In the genomic region with DNA sequence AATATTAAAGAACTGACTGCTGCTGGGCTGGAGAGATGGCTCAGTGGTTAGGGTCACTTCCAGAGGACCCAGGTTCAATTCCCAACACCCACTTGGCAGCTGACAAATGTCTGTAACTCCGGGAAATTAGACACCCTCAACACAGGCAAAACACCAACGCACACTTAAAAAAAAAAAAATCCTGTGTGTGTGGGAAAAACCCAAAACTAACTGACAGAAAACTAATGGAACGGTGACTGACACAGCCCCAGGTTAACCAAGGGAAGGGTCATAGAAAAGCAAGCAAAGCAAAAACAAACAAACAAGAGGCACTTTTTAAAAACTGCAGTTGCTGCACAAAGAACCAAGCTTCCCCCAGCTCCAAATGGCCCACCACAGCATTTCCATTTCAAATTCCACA, we compare ENCODE assay signal across 29 mouse cellular contexts. TPM values are rescaled to one million over a fixed set of nuclear protein-coding genes. Genes with fewer than 3 reads are reported as not detected.
DNase-seq lines count a peak whose midpoint lies in the region; ATAC-seq and TF ChIP-seq lines count a peak whose summit lies in the region.
"Had no signal": no experiment of that assay in that cellular context is flagged by ENCODE, and none has a peak within 500 bp of the region (broad histone marks: within the 10 kb centered on the region; RNA-seq: fewer than 3 reads in every experiment).

No protein-coding gene starts in this region.

- no peak overlapping the region for H3K4me3 ChIP-seq in kidney, postnatal 0 days (replicated peaks; ENCODE audit: low read depth, low read length)
- H3K4me3 ChIP-seq in CH12.LX (replicated peaks in 1 of 3; ENCODE audit: low read depth in 2 of 3, low read length in 2 of 3, poor library complexity in 1 of 3): no peak overlapping the region
- no peak overlapping the region for H3K4me3 ChIP-seq in MEL (ENCODE audit: control insufficient read depth in 1 of 2, insufficient read depth in 1 of 2, low read depth in 2 of 2, low read length in 2 of 2)
- H3K4me3 ChIP-seq in embryonic facial prominence, embryonic 15.5 days (replicated peaks): no peak overlapping the region
- H3K4me3 ChIP-seq: erythroblast, embryonic 14.5 days; forebrain, embryonic 12.5 days; forebrain, embryonic 15.5 days; heart, embryonic 12.5 days; heart, embryonic 15.5 days; hindbrain, embryonic 10.5 days; hindbrain, embryonic 13.5 days; intestine, embryonic 15.5 days had no signal

- WGBS in kidney, postnatal 0 days: 51% methylated on average over 3 of the region's 3 CpGs
- WGBS in embryonic facial prominence, embryonic 15.5 days: 53% methylated on average over 3 of the region's 3 CpGs

- H3K9ac ChIP-seq in kidney, postnatal 0 days (ENCODE audit: low read depth, low read length): no peak overlapping the region
- H3K9ac ChIP-seq in CH12.LX (ENCODE audit: insufficient read depth, low read depth) (no peak overlapping the region), MEL (ENCODE audit: control insufficient read depth, low read depth, low read length, poor library complexity, severe bottlenecking) (no peak overlapping the region)
- H3K9ac ChIP-seq in embryonic facial prominence, embryonic 15.5 days: no peak overlapping the region
- H3K9ac ChIP-seq: forebrain, embryonic 12.5 days; forebrain, embryonic 15.5 days; heart, embryonic 12.5 days; heart, embryonic 15.5 days; hindbrain, embryonic 13.5 days; intestine, embryonic 15.5 days had no signal

- ATAC-seq in kidney, postnatal 0 days (replicated peaks; ENCODE audit: low FRiP score, low read depth): no peak
- ATAC-seq in embryonic facial prominence, embryonic 15.5 days (ENCODE audit: insufficient number of reproducible peaks, low FRiP score, low TSS enrichment, low read depth): 0 out of 2 replicates have a peak, but pooled peaks have one; percentile 1
- ATAC-seq: forebrain, embryonic 15.5 days; hindbrain, embryonic 16.5 days; intestine, embryonic 15.5 days had no signal

- no peaks in the 10 kb centered on the region for H3K4me1 ChIP-seq in kidney, postnatal 0 days (replicated peaks; ENCODE audit: insufficient read depth, low read length)
- H3K4me1 ChIP-seq in CH12.LX (ENCODE audit: control insufficient read depth in 1 of 2, insufficient read depth in 2 of 2) (peaks cover 0 to 25% of the 10 kb centered on the region in 2 experiments; a peak in 2 of 4 replicates), MEL (ENCODE audit: control insufficient read depth in 1 of 2, insufficient read depth in 2 of 2, low read length in 2 of 2) (no peaks in the 10 kb centered on the region)
- H3K4me1 ChIP-seq in embryonic facial prominence, embryonic 15.5 days: no peaks in the 10 kb centered on the region
- H3K4me1 ChIP-seq: forebrain, embryonic 12.5 days; forebrain, embryonic 15.5 days; hindbrain, embryonic 10.5 days; hindbrain, embryonic 13.5 days; intestine, embryonic 15.5 days had no signal

- H3K9me3 ChIP-seq in kidney, postnatal 0 days (replicated peaks; ENCODE audit: low read length): no peaks in the 10 kb centered on the region
- H3K9me3 ChIP-seq in CH12.LX (replicated peaks; ENCODE audit: low read length) (no peaks in the 10 kb centered on the region), MEL (replicated peaks; ENCODE audit: insufficient read depth, low read length) (no peaks in the 10 kb centered on the region)
- H3K9me3 ChIP-seq in embryonic facial prominence, embryonic 15.5 days (replicated peaks): no peaks in the 10 kb centered on the region
- H3K9me3 ChIP-seq: forebrain, embryonic 12.5 days; forebrain, embryonic 15.5 days; G1E; heart, embryonic 12.5 days; heart, embryonic 15.5 days; hindbrain, embryonic 10.5 days; hindbrain, embryonic 13.5 days; intestine, embryonic 15.5 days had no signal

- H3K79me2 ChIP-seq in CH12.LX (replicated peaks; ENCODE audit: control insufficient read depth, extremely low read depth, insufficient read depth, poor library complexity, severe bottlenecking) (no peaks in the 10 kb centered on the region), MEL (ENCODE audit: control insufficient read depth, insufficient read depth, low read length, poor library complexity) (no peaks in the 10 kb centered on the region)

- H3K27ac ChIP-seq in kidney, postnatal 0 days: peak overlapping the region; percentile 13; the same call in 1 of the 2 replicates
- no peak overlapping the region for H3K27ac ChIP-seq in CH12.LX (ENCODE audit: insufficient read depth, low read depth)
- no peak overlapping the region for H3K27ac ChIP-seq in MEL (ENCODE audit: control insufficient read depth, low read depth, low read length)
- 0 out of 2 replicates have a peak overlapping the region, but pooled peaks have one; percentile 48 for H3K27ac ChIP-seq in embryonic facial prominence, embryonic 15.5 days (replicated peaks)
- H3K27ac ChIP-seq: forebrain, embryonic 12.5 days; forebrain, embryonic 15.5 days; heart, embryonic 15.5 days; hindbrain, embryonic 10.5 days; hindbrain, embryonic 13.5 days; intestine, embryonic 15.5 days had no signal

- no peak for TF ChIP-seq POLR2A in CH12.LX (IDR thresholded peaks at IDR 0.05; ENCODE audit: low read depth, low read length)
- no peak for TF ChIP-seq POLR2A in MEL (IDR thresholded peaks at IDR 0.05; ENCODE audit: control insufficient read depth in 1 of 2, insufficient read depth in 1 of 2, low read depth in 1 of 2, low read length in 2 of 2, poor library complexity in 1 of 2)

- H3K27me3 ChIP-seq in kidney, postnatal 0 days (ENCODE audit: insufficient read depth, low read length): no peaks in the 10 kb centered on the region
- no peaks in the 10 kb centered on the region for H3K27me3 ChIP-seq in CH12.LX (replicated peaks)
- peaks cover 0 to 3% of the 10 kb centered on the region in 2 experiments; a peak in 2 of 4 replicates for H3K27me3 ChIP-seq in MEL (ENCODE audit: control insufficient read depth in 1 of 2, insufficient read depth in 2 of 2, low read length in 2 of 2)
- no peaks in the 10 kb centered on the region for H3K27me3 ChIP-seq in embryonic facial prominence, embryonic 15.5 days
- H3K27me3 ChIP-seq: forebrain, embryonic 12.5 days; forebrain, embryonic 15.5 days; heart, embryonic 12.5 days; heart, embryonic 15.5 days; hindbrain, embryonic 13.5 days; intestine, embryonic 15.5 days had no signal

- no peak for TF ChIP-seq RAD21 in CH12.LX (IDR thresholded peaks at IDR 0.05; ENCODE audit: low read depth, low read length)
- no peak for TF ChIP-seq RAD21 in MEL (IDR thresholded peaks at IDR 0.05; ENCODE audit: low read depth, low read length)

- H3K4me2 ChIP-seq in kidney, postnatal 0 days (ENCODE audit: low read length): no peak overlapping the region
- H3K4me2 ChIP-seq in CH12.LX (ENCODE audit: insufficient read depth, low read depth, poor library complexity, severe bottlenecking): peak overlapping the region; percentile 65; the same call in 1 of the 2 replicates
- H3K4me2 ChIP-seq in embryonic facial prominence, embryonic 15.5 days (replicated peaks): no peak overlapping the region
- H3K4me2 ChIP-seq: forebrain, embryonic 12.5 days; forebrain, embryonic 15.5 days; heart, embryonic 12.5 days; heart, embryonic 15.5 days; hindbrain, embryonic 13.5 days; intestine, embryonic 15.5 days had no signal

- H3K36me3 ChIP-seq in kidney, postnatal 0 days (ENCODE audit: insufficient read depth, low read length): no peaks in the 10 kb centered on the region
- H3K36me3 ChIP-seq in CH12.LX (replicated peaks in 1 of 2; ENCODE audit: control insufficient read depth in 1 of 2, insufficient read depth in 1 of 2, low read length in 1 of 2) (no peaks in the 10 kb centered on the region), MEL (ENCODE audit: control insufficient read depth in 1 of 2, insufficient read depth in 2 of 2, low read length in 2 of 2) (no peaks in the 10 kb centered on the region)
- no peaks in the 10 kb centered on the region for H3K36me3 ChIP-seq in embryonic facial prominence, embryonic 15.5 days
- H3K36me3 ChIP-seq: forebrain, embryonic 12.5 days; forebrain, embryonic 15.5 days; G1E; heart, embryonic 12.5 days; heart, embryonic 15.5 days; hindbrain, embryonic 10.5 days; hindbrain, embryonic 13.5 days; intestine, embryonic 15.5 days had no signal

- TF ChIP-seq EP300 in CH12.LX (IDR thresholded peaks at IDR 0.05; ENCODE audit: low read length) (no peak), MEL (IDR thresholded peaks at IDR 0.05; ENCODE audit: low read depth in 1 of 2, low read length in 2 of 2) (no peak)

- TF ChIP-seq CTCF in kidney, postnatal 0 days (IDR thresholded peaks at IDR 0.05; ENCODE audit: low read depth): no peak
- no peak for TF ChIP-seq CTCF in CH12.LX (conservative IDR thresholded peaks at IDR 0.05 in 1 of 2, IDR thresholded peaks at IDR 0.05 in 1 of 2; ENCODE audit: low read depth in 2 of 2, low read length in 2 of 2)
- no peak for TF ChIP-seq CTCF in MEL (IDR thresholded peaks at IDR 0.05 in 2 of 3, conservative IDR thresholded peaks at IDR 0.05 in 1 of 3; ENCODE audit: control insufficient read depth in 1 of 3, insufficient read depth in 1 of 3, low read depth in 2 of 3, low read length in 3 of 3, poor library complexity in 1 of 3, severe bottlenecking in 1 of 3)

- dilution Hi-C loops in CH12.LX (cut with MboI; ENCODE audit: extremely low pct_ligation_motif_present, extremely low pct_unique_long_range_greater_than_20kb, low sequenced_read_pairs): no loop called here

- no peak for DNase-seq in kidney, postnatal 0 days (ENCODE audit: low spot score)
- DNase-seq in kidney, postnatal 10 days: no peak
- DNase-seq in CH12.LX (ENCODE audit: extremely low read depth): no peak
- DNase-seq in MEL (ENCODE audit: low read depth, low spot score): no peak
- DNase-seq in yolk sac, embryonic 10.5 days (ENCODE audit: low spot score): no peak
- DNase-seq: adrenal gland, postnatal 10 days; adrenal gland, postnatal 36 days; cerebellum, adult 11 months; cerebellum, adult 2 months; cerebellum, adult 9-11 months; cerebellum, postnatal 25 days; gastrocnemius, postnatal 25 days; heart, adult 18-20 months; heart, postnatal 10 days; heart, postnatal 36 days had no signal

- in situ Hi-C loops in CH12.LX (cut with MboI; ENCODE audit: low pct_ligation_motif_present, low pct_unique_long_range_greater_than_20kb, low sequenced_read_pairs): no loop called here

RNA-seq across cellular contexts. Expression of gene Tuba1c, which starts 17.7 kb away (rescaled TPM):
- 170 and 178 TPM in 2 replicates for polyA plus RNA-seq in kidney, postnatal 0 days (2015; fragmentation: Nextera tagmentation; extraction: Ambion mirVana)
- total RNA-seq in CH12.LX (2012; rRNA removed) (178 and 229 TPM in 2 replicates), CH12.LX (2014; rRNA removed) (359 and 390 TPM in 2 replicates), MEL (2012; rRNA removed) (163 and 201 TPM in 2 replicates)
- polyA plus RNA-seq in CH12.LX (2012; ENCODE audit: insufficient read length, low read depth) (183 and 220 TPM in 2 replicates), MEL (2012; ENCODE audit: insufficient read depth in 1 of 2, insufficient read length in 2 of 2, low read depth in 1 of 2, low replicate concordance in 2 of 2, missing spikeins in 1 of 2) (100 to 1,000 TPM in 1 of 2 experiments, not detected in 1; 129 TPM)
- polyA plus RNA-seq in embryonic facial prominence, embryonic 15.5 days (2015; fragmentation: Nextera tagmentation; extraction: Ambion mirVana): 131 and 134 TPM in 2 replicates

RNA-seq across cellular contexts. Expression of gene Prph, which starts 43.0 kb away (rescaled TPM):
- polyA plus RNA-seq in kidney, postnatal 0 days (2015; fragmentation: Nextera tagmentation; extraction: Ambion mirVana): 0.26 and 0.82 TPM in 2 replicates
- total RNA-seq in CH12.LX (2012; rRNA removed) (not detected in 2 replicates), CH12.LX (2014; rRNA removed) (0.12 TPM in 1 of 2 replicates, not detected in the other), MEL (2012; rRNA removed) (not detected in 2 replicates)
- polyA plus RNA-seq in CH12.LX (2012; ENCODE audit: insufficient read length, low read depth) (not detected in 2 replicates), MEL (2012; ENCODE audit: insufficient read depth in 1 of 2, insufficient read length in 2 of 2, low read depth in 1 of 2, low replicate concordance in 2 of 2, missing spikeins in 1 of 2) (not detected)
- polyA plus RNA-seq in embryonic facial prominence, embryonic 15.5 days (2015; fragmentation: Nextera tagmentation; extraction: Ambion mirVana): 8.8 and 9.9 TPM in 2 replicates
- total RNA-seq: common myeloid progenitor, adult 5-6 weeks; G1E had no signal
- polyA plus RNA-seq: erythroblast, embryonic 14.5 days; G1E had no signal

RNA-seq across cellular contexts. Expression of gene Tuba1a, which starts 58.4 kb away (rescaled TPM):
- 460 and 537 TPM in 2 replicates for polyA plus RNA-seq in kidney, postnatal 0 days (2015; fragmentation: Nextera tagmentation; extraction: Ambion mirVana)
- total RNA-seq in CH12.LX (2012; rRNA removed) (153 and 181 TPM in 2 replicates), CH12.LX (2014; rRNA removed) (438 and 533 TPM in 2 replicates), MEL (2012; rRNA removed) (112 and 133 TPM in 2 replicates)
- polyA plus RNA-seq in CH12.LX (2012; ENCODE audit: insufficient read length, low read depth) (254 and 283 TPM in 2 replicates), MEL (2012; ENCODE audit: insufficient read depth in 1 of 2, insufficient read length in 2 of 2, low read depth in 1 of 2, low replicate concordance in 2 of 2, missing spikeins in 1 of 2) (10 to 100 TPM in 1 of 2 experiments, not detected in 1; 83.6 TPM)
- polyA plus RNA-seq in embryonic facial prominence, embryonic 15.5 days (2015; fragmentation: Nextera tagmentation; extraction: Ambion mirVana): 1,473 and 1,543 TPM in 2 replicates

RNA-seq across cellular contexts. Expression of gene Gm49450, which starts 58.6 kb away (rescaled TPM):
- polyA plus RNA-seq in kidney, postnatal 0 days (2015; fragmentation: Nextera tagmentation; extraction: Ambion mirVana): not detected in 2 replicates
- total RNA-seq in CH12.LX (2012; rRNA removed): 0.38 TPM in 1 of 2 replicates, not detected in the other
- total RNA-seq in CH12.LX (2014; rRNA removed): 0.81 and 4.7 TPM in 2 replicates
- polyA plus RNA-seq in CH12.LX (2012; ENCODE audit: insufficient read length, low read depth): 125 TPM in 1 of 2 replicates, not detected in the other
- total RNA-seq in MEL (2012; rRNA removed): not detected in 2 replicates
- polyA plus RNA-seq in MEL (2012; ENCODE audit: insufficient read depth in 1 of 2, insufficient read length in 2 of 2, low read depth in 1 of 2, low replicate concordance in 2 of 2, missing spikeins in 1 of 2): not detected
- not detected in 2 replicates for polyA plus RNA-seq in embryonic facial prominence, embryonic 15.5 days (2015; fragmentation: Nextera tagmentation; extraction: Ambion mirVana)
- total RNA-seq: adrenal gland, adult 18-20 months; adrenal gland, postnatal 10 days; adrenal gland, postnatal 36 days; G1E; gastrocnemius, adult 8-10 months; gastrocnemius, postnatal 25 days; heart, adult 18-20 months; heart, postnatal 10 days; heart, postnatal 36 days had no signal
- polyA plus RNA-seq: erythroblast, embryonic 14.5 days; forebrain, embryonic 12.5 days; forebrain, embryonic 15.5 days; G1E; heart, embryonic 12.5 days; heart, embryonic 15.5 days; hindbrain, embryonic 10.5 days; hindbrain, embryonic 13.5 days; hindbrain, embryonic 16.5 days; intestine, embryonic 15.5 days had no signal

Comparison
In these comparisons a context has a peak if more than half of its experiments do, and no peak if none do; other contexts are left out.
1. H3K27ac ChIP-seq: peak in kidney, postnatal 0 days (single experiment) and embryonic facial prominence, embryonic 15.5 days (single experiment); none in CH12.LX (single experiment) and MEL (single experiment).